Mouse (Mus musculus) liver, adult 2 months (tissue): ENCODE results near the gene Arl8b. TPM values are rescaled to one million over a fixed set of nuclear protein-coding genes. Genes with fewer than 3 reads are reported as not detected.

Experiments
- DNase-seq: peaks from one replicate; pipeline ENCODE4 v3.0.0-alpha.2; 2011; ENCODE audit warnings: low read depth, low spot score; ENCODE audit errors: extremely low read depth
- H3K27ac ChIP-seq: fragments of 200-500 bp; replicated peaks from 2 replicates; pipeline ENCODE4 v1.5.1; 2012; ENCODE audit warnings: low read depth, mild to moderate bottlenecking, control low read depth, inconsistent platforms, low read length; ENCODE audit not compliant: insufficient read depth
- H3K27me3 ChIP-seq: fragments of 200-500 bp; 2 replicates; pipeline ENCODE4 v1.6.1; 2012; ENCODE audit warnings: mild to moderate bottlenecking, moderate library complexity, low read length, inconsistent platforms; ENCODE audit not compliant: control insufficient read depth, insufficient read depth
- H3K36me3 ChIP-seq: fragments of 200-500 bp; 2 replicates; pipeline ENCODE4 v1.6.1; 2012; ENCODE audit warnings: low read length, inconsistent platforms; ENCODE audit not compliant: control insufficient read depth, insufficient read depth
- H3K4me1 ChIP-seq: fragments of 200-500 bp; 2 replicates; pipeline ENCODE4 v1.6.1; 2011; ENCODE audit warnings: low read length; ENCODE audit not compliant: control insufficient read depth, insufficient read depth
- H3K4me3 ChIP-seq: fragments of 200-500 bp; 2 replicates; pipeline ENCODE4 v1.5.1; 2011; ENCODE audit warnings: low read depth, mild to moderate bottlenecking, control low read depth, low read length, moderate library complexity; ENCODE audit not compliant: insufficient read depth
- H3K79me2 ChIP-seq: fragments of 200-500 bp; 2 replicates; pipeline ENCODE4 v1.6.1; 2012; ENCODE audit warnings: inconsistent platforms, mild to moderate bottlenecking, low read length, moderate library complexity; ENCODE audit not compliant: control insufficient read depth, insufficient read depth
- H3K9ac ChIP-seq: fragments of 200-500 bp; 2 replicates; pipeline ENCODE4 v1.6.1; 2012; ENCODE audit warnings: low read depth, mild to moderate bottlenecking, control low read depth, inconsistent platforms, low read length
- CTCF ChIP-seq: fragments of 200-500 bp; IDR thresholded peaks from 2 replicates; pipeline ENCODE4 v1.5.1; 2011; ENCODE audit warnings: low read depth, low read length, control low read depth
- POLR2A ChIP-seq: fragments of 200-500 bp; IDR thresholded peaks from 2 replicates; pipeline ENCODE4 v1.6.1; 2011; ENCODE audit warnings: low read length, control low read depth; ENCODE audit not compliant: insufficient read depth; ENCODE audit errors: extremely low read depth
- WGBS: fragments of 180-500 bp; shearing (Covaris S2); methylation state at CpG from one replicate; pipeline ENCODE4 v1.1.7; 2018; 5-methylcytosine and 5-hydroxymethylcytosine counted together
- polyA plus RNA-seq: library from polyadenylated mRNA; depleted of rRNA; stranded (reverse); fragments of >200 nt; gene quantifications from 2 replicates; pipeline ENCODE4 v1.2.3, GENCODE M21; 2012
- total RNA-seq: library from RNA; depleted of rRNA; stranded (reverse); fragments of >200 nt; gene quantifications from 2 replicates; pipeline ENCODE4 v1.2.3, GENCODE M21; 2014

Gene Arl8b
- total and polyA plus RNA-seq, 2 experiments, result 8.9 to 24.2 TPM

GRCm38 (mm10) chr6:108839432-108839831 lies 56.5 kb downstream of the Arl8b start:
- Histone ChIP-seq H3K79me2 (peaks cover 17% of the 10 kb centered on the region; the same call in 1 of the 2 replicates), H3K4me3 (no peak overlapping the region), H3K9ac (no peak overlapping the region), H3K36me3 (peaks cover 49% of the 10 kb centered on the region), H3K4me1 (peaks cover 20% of the 10 kb centered on the region), H3K27me3 (no peaks in the 10 kb centered on the region), H3K27ac (no peak overlapping the region)
- DNase-seq, result no peak
- WGBS, result 77% methylated on average over 4 of the region's 4 CpGs
- TF ChIP-seq CTCF (no peak), POLR2A (no peak)

- Histone ChIP-seq H3K79me2 (peaks cover 14% of the 10 kb centered on the region; the same call in 1 of the 2 replicates), H3K27ac (no peak overlapping the region), H3K27me3 (no peaks in the 10 kb centered on the region), H3K9ac (no peak overlapping the region), H3K36me3 (peaks cover 60% of the 10 kb centered on the region), H3K4me1 (peaks cover 8% of the 10 kb centered on the region), H3K4me3 (no peak overlapping the region)
- TF ChIP-seq POLR2A (no peak), CTCF (no peak)
- peak; percentile 77 for DNase-seq
- 64% methylated on average over 8 of the region's 8 CpGs for WGBS
Observed at GRCm38 (mm10) chr6:108840861-108841640, 58.2 kb downstream of the Arl8b start.

DNA sequence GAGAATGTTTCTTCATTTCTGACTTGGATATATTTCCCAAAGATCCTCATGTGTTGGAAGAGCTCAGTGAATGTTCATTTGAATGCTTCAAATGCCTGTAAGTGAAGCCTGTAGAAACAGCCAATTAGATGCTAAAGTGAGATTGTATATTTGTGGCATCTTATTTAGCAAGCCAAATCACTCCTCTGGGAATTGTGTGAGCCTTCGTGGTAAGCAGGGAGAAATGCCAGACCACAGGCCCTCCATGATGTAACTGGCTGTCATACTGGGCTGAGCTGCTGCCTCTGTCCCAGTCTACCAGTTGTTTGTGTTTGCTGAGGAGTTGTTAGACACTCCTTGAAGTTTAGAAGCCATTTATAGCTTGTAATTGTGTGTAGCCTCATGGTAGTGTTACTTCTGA lies 60.8 kb downstream of the Arl8b start:
- WGBS, result 43% methylated on average over 1 of the region's 1 CpGs
- Histone ChIP-seq H3K27ac (no peak overlapping the region), H3K27me3 (no peaks in the 10 kb centered on the region), H3K4me1 (no peaks in the 10 kb centered on the region), H3K4me3 (no peak overlapping the region), H3K9ac (no peak overlapping the region), H3K79me2 (peaks cover 3% of the 10 kb centered on the region; the same call in 1 of the 2 replicates), H3K36me3 (peaks cover 64% of the 10 kb centered on the region)
- TF ChIP-seq CTCF (no peak), POLR2A (no peak)
- DNase-seq, result no peak

GRCm38 (mm10) chr6:108844093-108844492 lies 61.2 kb downstream of the Arl8b start:
- H3K79me2 ChIP-seq, result peaks cover 3% of the 10 kb centered on the region; the same call in 1 of the 2 replicates
- H3K27me3 ChIP-seq, result no peaks in the 10 kb centered on the region
- H3K27ac ChIP-seq, result no peak overlapping the region
- DNase-seq, result no peak
- peaks cover 66% of the 10 kb centered on the region for H3K36me3 ChIP-seq
- no peak overlapping the region for H3K4me3 ChIP-seq
- H3K9ac ChIP-seq, result no peak overlapping the region
- 81% methylated on average over 3 of the region's 3 CpGs for WGBS
- no peak for TF ChIP-seq CTCF
- no peak for TF ChIP-seq POLR2A
- H3K4me1 ChIP-seq, result no peaks in the 10 kb centered on the region

GRCm38 (mm10) chr6:108844771-108845170 lies 61.9 kb downstream of the Arl8b start:
- WGBS, result 93% methylated on average over 7 of the region's 7 CpGs
- peaks cover 64% of the 10 kb centered on the region for H3K36me3 ChIP-seq

More at GRCm38 (mm10) chr6:108844771-108845170, 61.9 kb downstream of the Arl8b start:
- no peak for DNase-seq
- Histone ChIP-seq H3K4me3 (no peak overlapping the region), H3K9ac (no peak overlapping the region), H3K27me3 (no peaks in the 10 kb centered on the region), H3K79me2 (no peaks in the 10 kb centered on the region; the same call in 1 of the 2 replicates), H3K27ac (no peak overlapping the region), H3K4me1 (no peaks in the 10 kb centered on the region)
- TF ChIP-seq CTCF (no peak), POLR2A (no peak)
